Mouse (Mus musculus): ENCODE measurements at regions not wholly inside any gene's neighbourhood (a gene's known extent, or its start where the extent isn't known, plus 50 kb on each side); places are given as distances from the start of the nearest gene placed in this dataset.

GRCm38 (mm10) chr16:93533205-93533604 is 70.7 kb downstream of the Setd4 start:
- H3K9ac ChIP-seq, result no peak overlapping the region
- WGBS (ENCODE audit: insufficient replicate concordance), result 17% methylated on average over 4 of the region's 4 CpGs
- no peaks in the 10 kb centered on the region for H3K9me3 ChIP-seq (replicated peaks)
- H3K4me3 ChIP-seq, result no peak overlapping the region
- peaks cover 3% of the 10 kb centered on the region; the same call in 1 of the 2 replicates for H3K27me3 ChIP-seq (replicated peaks)
- no peaks in the 10 kb centered on the region for H3K4me1 ChIP-seq
- H3K4me2 ChIP-seq, result no peak overlapping the region
- H3K27ac ChIP-seq, result no peak overlapping the region
- H3K36me3 ChIP-seq, result no peaks in the 10 kb centered on the region
- ATAC-seq, result no peak

- no peak for ATAC-seq
- H3K9ac ChIP-seq, result no peak overlapping the region
- no peak overlapping the region for H3K4me2 ChIP-seq
- H3K4me1 ChIP-seq, result no peaks in the 10 kb centered on the region
- H3K9me3 ChIP-seq (replicated peaks), result no peaks in the 10 kb centered on the region
- H3K27me3 ChIP-seq (replicated peaks), result peaks cover 3% of the 10 kb centered on the region; the same call in 1 of the 2 replicates
- H3K27ac ChIP-seq, result no peak overlapping the region
- H3K36me3 ChIP-seq, result no peaks in the 10 kb centered on the region
- WGBS (ENCODE audit: insufficient replicate concordance), result 53% methylated on average over 8 of the region's 8 CpGs
- H3K4me3 ChIP-seq, result no peak overlapping the region
Measured at GRCm38 (mm10) chr16:93531937-93532336, 71.9 kb downstream of the Setd4 start.

- no peak for ATAC-seq
- Histone ChIP-seq H3K27me3 (replicated peaks) (peaks cover 6% of the 10 kb centered on the region), H3K4me1 (no peaks in the 10 kb centered on the region), H3K4me3 (no peak overlapping the region), H3K9me3 (replicated peaks) (no peaks in the 10 kb centered on the region), H3K27ac (no peak overlapping the region), H3K36me3 (no peaks in the 10 kb centered on the region), H3K9ac (no peak overlapping the region), H3K4me2 (no peak overlapping the region)
- 42% methylated on average over 2 of the region's 2 CpGs for WGBS (ENCODE audit: insufficient replicate concordance)
Measured at GRCm38 (mm10) chr16:93522485-93522884, 81.4 kb downstream of the Setd4 start.

GRCm38 (mm10) chr16:93520481-93520880 is 83.4 kb downstream of the Setd4 start:
- ATAC-seq, result no peak

GRCm38 (mm10) chr16:93518620-93519019 is 85.2 kb downstream of the Setd4 start:
- Histone ChIP-seq H3K27ac (no peak overlapping the region), H3K4me1 (no peaks in the 10 kb centered on the region), H3K9me3 (replicated peaks) (no peaks in the 10 kb centered on the region), H3K36me3 (no peaks in the 10 kb centered on the region), H3K9ac (no peak overlapping the region), H3K4me3 (no peak overlapping the region), H3K4me2 (no peak overlapping the region), H3K27me3 (replicated peaks) (peaks cover 5% of the 10 kb centered on the region)
- WGBS (ENCODE audit: insufficient replicate concordance), result 72% methylated on average over 1 of the region's 1 CpGs
- no peak for ATAC-seq

More at GRCm38 (mm10) chr16:93520481-93520880, 83.4 kb downstream of the Setd4 start:
- no peaks in the 10 kb centered on the region for H3K36me3 ChIP-seq
- H3K9ac ChIP-seq, result no peak overlapping the region
- H3K27me3 ChIP-seq (replicated peaks), result peaks cover 6% of the 10 kb centered on the region
- H3K27ac ChIP-seq, result no peak overlapping the region
- no peak overlapping the region for H3K4me2 ChIP-seq
- 66% methylated on average over 3 of the region's 3 CpGs for WGBS (ENCODE audit: insufficient replicate concordance)
- H3K4me1 ChIP-seq, result no peaks in the 10 kb centered on the region
- no peak overlapping the region for H3K4me3 ChIP-seq
- no peaks in the 10 kb centered on the region for H3K9me3 ChIP-seq (replicated peaks)

GRCm38 (mm10) chr16:93516793-93517192 is 87.1 kb downstream of the Setd4 start:
- no peak overlapping the region for H3K27ac ChIP-seq
- no peak for ATAC-seq
- no peak overlapping the region for H3K4me2 ChIP-seq
- no peaks in the 10 kb centered on the region for H3K9me3 ChIP-seq (replicated peaks)
- WGBS (ENCODE audit: insufficient replicate concordance), result 46% methylated on average over 5 of the region's 5 CpGs
- no peak overlapping the region for H3K4me3 ChIP-seq
- H3K9ac ChIP-seq, result no peak overlapping the region
- H3K4me1 ChIP-seq, result no peaks in the 10 kb centered on the region
- H3K36me3 ChIP-seq, result no peaks in the 10 kb centered on the region
- no peaks in the 10 kb centered on the region; the same call in 1 of the 2 replicates for H3K27me3 ChIP-seq (replicated peaks)

GRCm38 (mm10) chr16:93515456-93515941 is 88.4 kb downstream of the Setd4 start:
- H3K9ac ChIP-seq, result no peak overlapping the region
- no peaks in the 10 kb centered on the region for H3K4me1 ChIP-seq
- H3K9me3 ChIP-seq (replicated peaks), result no peaks in the 10 kb centered on the region
- no peak for ATAC-seq
- no peak overlapping the region for H3K27ac ChIP-seq
- no peaks in the 10 kb centered on the region for H3K36me3 ChIP-seq
- 68% methylated on average over 5 of the region's 5 CpGs for WGBS (ENCODE audit: insufficient replicate concordance)
- no peak overlapping the region for H3K4me2 ChIP-seq
- H3K27me3 ChIP-seq (replicated peaks), result no peaks in the 10 kb centered on the region; the same call in 1 of the 2 replicates
- no peak overlapping the region for H3K4me3 ChIP-seq

- Histone ChIP-seq H3K4me2 (no peak overlapping the region), H3K9me3 (replicated peaks) (no peaks in the 10 kb centered on the region), H3K27me3 (replicated peaks) (no peaks in the 10 kb centered on the region; the same call in 1 of the 2 replicates), H3K4me3 (no peak overlapping the region), H3K9ac (no peak overlapping the region), H3K36me3 (no peaks in the 10 kb centered on the region), H3K27ac (no peak overlapping the region), H3K4me1 (no peaks in the 10 kb centered on the region)
- WGBS (ENCODE audit: insufficient replicate concordance), result 71% methylated on average over 5 of the region's 5 CpGs
- ATAC-seq, result no peak
Measured at GRCm38 (mm10) chr16:93513616-93514041, 90.2 kb downstream of the Setd4 start.

GRCm38 (mm10) chr16:93511988-93512387 is 91.9 kb downstream of the Setd4 start:
- Histone ChIP-seq H3K4me1 (no peaks in the 10 kb centered on the region), H3K27ac (no peak overlapping the region), H3K36me3 (no peaks in the 10 kb centered on the region), H3K4me3 (no peak overlapping the region), H3K9ac (no peak overlapping the region), H3K27me3 (replicated peaks) (no peaks in the 10 kb centered on the region; the same call in 1 of the 2 replicates), H3K9me3 (replicated peaks) (no peaks in the 10 kb centered on the region), H3K4me2 (no peak overlapping the region)
- 63% methylated on average over 4 of the region's 4 CpGs for WGBS (ENCODE audit: insufficient replicate concordance)
- ATAC-seq, result no peak

GRCm38 (mm10) chr16:93511517-93511916 is 92.3 kb downstream of the Setd4 start:
- WGBS (ENCODE audit: insufficient replicate concordance), result 0% methylated on average over 2 of the region's 2 CpGs
- H3K4me1 ChIP-seq, result no peaks in the 10 kb centered on the region
- no peak overlapping the region for H3K27ac ChIP-seq
- H3K9ac ChIP-seq, result no peak overlapping the region
- no peaks in the 10 kb centered on the region for H3K9me3 ChIP-seq (replicated peaks)
- no peak overlapping the region for H3K4me3 ChIP-seq
- no peak overlapping the region for H3K4me2 ChIP-seq
- no peak for ATAC-seq
- H3K27me3 ChIP-seq (replicated peaks), result no peaks in the 10 kb centered on the region; the same call in 1 of the 2 replicates
- H3K36me3 ChIP-seq, result no peaks in the 10 kb centered on the region

GRCm38 (mm10) chr16:93498800-93499199 is 105.1 kb downstream of the Setd4 start:
- WGBS (ENCODE audit: insufficient replicate concordance), result 69% methylated on average over 2 of the region's 2 CpGs
- H3K27me3 ChIP-seq (replicated peaks), result no peaks in the 10 kb centered on the region; the same call in 1 of the 2 replicates

GRCm38 (mm10) chr16:93493337-93494002 is 110.4 kb downstream of the Setd4 start:
- no peaks in the 10 kb centered on the region for H3K36me3 ChIP-seq
- no peak for ATAC-seq

More at GRCm38 (mm10) chr16:93498800-93499199, 105.1 kb downstream of the Setd4 start:
- no peak overlapping the region for H3K4me3 ChIP-seq
- no peaks in the 10 kb centered on the region for H3K36me3 ChIP-seq
- H3K4me2 ChIP-seq, result no peak overlapping the region
- no peak for ATAC-seq
- no peak overlapping the region for H3K9ac ChIP-seq
- no peaks in the 10 kb centered on the region for H3K4me1 ChIP-seq
- H3K27ac ChIP-seq, result no peak overlapping the region
- H3K9me3 ChIP-seq (replicated peaks), result no peaks in the 10 kb centered on the region

More at GRCm38 (mm10) chr16:93493337-93494002, 110.4 kb downstream of the Setd4 start:
- H3K4me3 ChIP-seq, result no peak overlapping the region
- no peaks in the 10 kb centered on the region for H3K4me1 ChIP-seq
- no peak overlapping the region for H3K9ac ChIP-seq
- H3K4me2 ChIP-seq, result no peak overlapping the region
- no peaks in the 10 kb centered on the region for H3K9me3 ChIP-seq (replicated peaks)
- no peaks in the 10 kb centered on the region; the same call in 1 of the 2 replicates for H3K27me3 ChIP-seq (replicated peaks)
- no peak overlapping the region for H3K27ac ChIP-seq
- 70% methylated on average over 6 of the region's 6 CpGs for WGBS (ENCODE audit: insufficient replicate concordance)
